Mouse (Mus musculus) forebrain, embryonic 16.5 days (tissue): ENCODE data around the gene Rasgef1b. TPM values are rescaled to one million over a fixed set of nuclear protein-coding genes. Genes with fewer than 3 reads are reported as not detected.

Experiments
- ATAC-seq: fragments of 200-750 bp; cut with Nextera tagmentation; 2 replicates; pipeline ENCODE4 v1.8.0; 2017; ENCODE audit warnings: mild to moderate bottlenecking, moderate library complexity
- H3K27ac ChIP-seq: fragments of 300-500 bp; sonication (generic); 2 replicates; pipeline ENCODE4 v1.5.1; 2014; ENCODE audit warnings: low read length, control low read depth
- H3K27me3 ChIP-seq: fragments of 300-500 bp; sonication (generic); replicated peaks from 2 replicates; pipeline ENCODE4 v1.6.1; 2014; ENCODE audit warnings: low read length; ENCODE audit not compliant: control insufficient read depth, insufficient read depth
- H3K36me3 ChIP-seq: fragments of 300-500 bp; sonication (generic); 2 replicates; pipeline ENCODE4 v1.6.1; 2014; ENCODE audit not compliant: control insufficient read depth, insufficient read depth
- H3K4me1 ChIP-seq: fragments of 300-500 bp; sonication (generic); replicated peaks from 2 replicates; pipeline ENCODE4 v1.6.1; 2014; ENCODE audit warnings: low read length; ENCODE audit not compliant: control insufficient read depth, insufficient read depth
- H3K4me2 ChIP-seq: fragments of 300-500 bp; sonication (generic); 2 replicates; pipeline ENCODE4 v1.6.1; 2014; ENCODE audit warnings: mild to moderate bottlenecking, low read length, control low read depth
- H3K4me3 ChIP-seq: fragments of 300-500 bp; sonication (generic); replicated peaks from 2 replicates; pipeline ENCODE4 v1.5.1; 2014; ENCODE audit warnings: mild to moderate bottlenecking, low read length, control low read depth
- H3K9ac ChIP-seq: fragments of 300-500 bp; sonication (generic); replicated peaks from 2 replicates; pipeline ENCODE4 v1.6.1; 2014; ENCODE audit warnings: low read depth, low read length, control low read depth
- H3K9me3 ChIP-seq: fragments of 300-500 bp; sonication (generic); 2 replicates; pipeline ENCODE4 v1.6.1; 2016; ENCODE audit warnings: low read length; ENCODE audit not compliant: control insufficient read depth
- WGBS: fragments of 180-500 bp; shearing (Covaris S2); extraction: QIAGEN DNeasy Blood & Tissue Kit; methylation state at CpG from one replicate; pipeline ENCODE4 v1.1.7; 2014; 5-methylcytosine and 5-hydroxymethylcytosine counted together
- polyA plus RNA-seq: library from polyadenylated mRNA; unstranded; fragments of >200 nt; fragmentation: Nextera tagmentation; extraction: Ambion mirVana; gene quantifications from 2 replicates; pipeline ENCODE4 v1.2.1, GENCODE M21; 2015

The Rasgef1b gene
- polyA plus RNA-seq, 1 experiment from 2014 or later, result 107 TPM

GRCm38 (mm10) chr5:99482524-99482923 is 246.3 kb downstream of the Rasgef1b start:
- H3K4me2 ChIP-seq, result no peak overlapping the region
- no peak overlapping the region for H3K27ac ChIP-seq
- WGBS, result 73% methylated on average over 6 of the region's 6 CpGs
- no peaks in the 10 kb centered on the region for H3K9me3 ChIP-seq
- peaks cover 32% of the 10 kb centered on the region for H3K4me1 ChIP-seq
- no peak overlapping the region for H3K4me3 ChIP-seq
- no peak for ATAC-seq
- H3K9ac ChIP-seq, result no peak overlapping the region
- H3K36me3 ChIP-seq, result no peaks in the 10 kb centered on the region
- no peaks in the 10 kb centered on the region for H3K27me3 ChIP-seq

- peaks cover 28% of the 10 kb centered on the region for H3K4me1 ChIP-seq
Observed at GRCm38 (mm10) chr5:99482016-99482415, 246.8 kb downstream of the Rasgef1b start.

GRCm38 (mm10) chr5:99480078-99481031 is 248.5 kb downstream of the Rasgef1b start:
- Histone ChIP-seq H3K36me3 (no peaks in the 10 kb centered on the region), H3K27me3 (no peaks in the 10 kb centered on the region), H3K4me2 (no peak overlapping the region), H3K4me1 (peaks cover 23% of the 10 kb centered on the region), H3K9me3 (no peaks in the 10 kb centered on the region), H3K4me3 (no peak overlapping the region), H3K27ac (peak overlapping the region; percentile 85), H3K9ac (0 out of 2 replicates have a peak overlapping the region, but pooled peaks have one; percentile 7)
- WGBS, result 29% methylated on average over 6 of the region's 6 CpGs
- peak; percentile 11; the same call in 1 of the 2 replicates for ATAC-seq

More at GRCm38 (mm10) chr5:99482016-99482415, 246.8 kb downstream of the Rasgef1b start:
- Histone ChIP-seq H3K4me2 (no peak overlapping the region), H3K27me3 (no peaks in the 10 kb centered on the region), H3K36me3 (no peaks in the 10 kb centered on the region), H3K9me3 (no peaks in the 10 kb centered on the region), H3K27ac (no peak overlapping the region), H3K9ac (no peak overlapping the region), H3K4me3 (no peak overlapping the region)
- no peak for ATAC-seq
- 88% methylated on average over 7 of the region's 7 CpGs for WGBS

- H3K36me3 ChIP-seq, result no peaks in the 10 kb centered on the region
- 2% methylated on average over 20 of the region's 20 CpGs for WGBS
- no peaks in the 10 kb centered on the region for H3K9me3 ChIP-seq
- peaks cover 23% of the 10 kb centered on the region for H3K4me1 ChIP-seq
- peak overlapping the region; percentile 85 for H3K27ac ChIP-seq
- 0 out of 2 replicates have a peak overlapping the region, but pooled peaks have one; percentile 7 for H3K9ac ChIP-seq
- H3K4me2 ChIP-seq, result peak overlapping the region; percentile 16; the same call in 1 of the 2 replicates
- ATAC-seq, result peak; percentile 95
- H3K4me3 ChIP-seq, result no peak overlapping the region
- H3K27me3 ChIP-seq, result no peaks in the 10 kb centered on the region
Observed at GRCm38 (mm10) chr5:99479263-99480077, 249.4 kb downstream of the Rasgef1b start.

GRCm38 (mm10) chr5:99478716-99479115 is 250.1 kb downstream of the Rasgef1b start:
- H3K4me2 ChIP-seq, result no peak overlapping the region
- peaks cover 23% of the 10 kb centered on the region for H3K4me1 ChIP-seq
- H3K4me3 ChIP-seq, result no peak overlapping the region
- WGBS, result 7% methylated on average over 4 of the region's 4 CpGs
- H3K9me3 ChIP-seq, result no peaks in the 10 kb centered on the region
- H3K36me3 ChIP-seq, result no peaks in the 10 kb centered on the region
- no peak overlapping the region for H3K9ac ChIP-seq
- H3K27me3 ChIP-seq, result no peaks in the 10 kb centered on the region
- peak overlapping the region; percentile 85 for H3K27ac ChIP-seq
- no peak for ATAC-seq

GRCm38 (mm10) chr5:99477420-99477815 is 251.4 kb downstream of the Rasgef1b start:
- no peak overlapping the region for H3K27ac ChIP-seq

GRCm38 (mm10) chr5:99476640-99477419 is 252.0 kb downstream of the Rasgef1b start:
- Histone ChIP-seq H3K27ac (no peak overlapping the region), H3K4me2 (no peak overlapping the region), H3K4me1 (peaks cover 21% of the 10 kb centered on the region), H3K27me3 (no peaks in the 10 kb centered on the region), H3K9me3 (no peaks in the 10 kb centered on the region), H3K36me3 (no peaks in the 10 kb centered on the region), H3K9ac (no peak overlapping the region), H3K4me3 (no peak overlapping the region)
- no peak for ATAC-seq
- WGBS, result 93% methylated on average over 6 of the region's 6 CpGs

More at GRCm38 (mm10) chr5:99477420-99477815, 251.4 kb downstream of the Rasgef1b start:
- Histone ChIP-seq H3K4me3 (no peak overlapping the region), H3K4me2 (no peak overlapping the region), H3K4me1 (peaks cover 23% of the 10 kb centered on the region), H3K9ac (no peak overlapping the region), H3K9me3 (no peaks in the 10 kb centered on the region), H3K27me3 (no peaks in the 10 kb centered on the region), H3K36me3 (no peaks in the 10 kb centered on the region)
- 79% methylated on average over 9 of the region's 9 CpGs for WGBS
- no peak for ATAC-seq

GRCm38 (mm10) chr5:99472607-99473335 is 256.1 kb downstream of the Rasgef1b start:
- Histone ChIP-seq H3K36me3 (no peaks in the 10 kb centered on the region), H3K4me2 (no peak overlapping the region), H3K27me3 (no peaks in the 10 kb centered on the region), H3K4me3 (no peak overlapping the region), H3K4me1 (no peaks in the 10 kb centered on the region), H3K27ac (no peak overlapping the region), H3K9ac (no peak overlapping the region), H3K9me3 (no peaks in the 10 kb centered on the region)
- 86% methylated on average over 5 of the region's 5 CpGs for WGBS
- ATAC-seq, result no peak
